Mouse (Mus musculus): ENCODE data around the gene Gatad2a.
A peak's percentile ranks its signal among the peaks of the same experiment; 100 is the strongest.

Gatad2a gene

GRCm38 (mm10) chr8:69867696-69868326 is 128.4 kb downstream of the Gatad2a start:
- no peak for DNase-seq

DNA sequence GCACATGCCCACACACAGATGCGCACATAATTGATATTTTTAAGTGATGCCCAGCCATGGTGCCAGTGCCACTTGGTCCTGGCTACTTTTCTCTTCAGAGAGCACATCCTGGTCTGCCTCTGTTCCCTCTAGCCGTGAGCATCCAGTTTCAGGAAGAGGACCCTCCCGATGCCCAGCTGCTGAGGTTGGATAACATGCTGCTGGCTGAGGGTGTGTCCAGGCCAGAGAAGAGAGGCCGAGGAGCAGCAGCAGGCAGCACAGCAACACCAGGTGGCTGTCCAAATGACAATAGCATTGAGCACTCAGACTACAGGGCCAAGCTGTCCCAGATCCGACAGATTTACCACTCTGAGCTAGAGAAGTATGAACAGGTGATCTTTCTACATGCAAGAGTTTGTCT is 132.0 kb downstream of the Gatad2a start:
- DNase-seq, result no peak

DNA sequence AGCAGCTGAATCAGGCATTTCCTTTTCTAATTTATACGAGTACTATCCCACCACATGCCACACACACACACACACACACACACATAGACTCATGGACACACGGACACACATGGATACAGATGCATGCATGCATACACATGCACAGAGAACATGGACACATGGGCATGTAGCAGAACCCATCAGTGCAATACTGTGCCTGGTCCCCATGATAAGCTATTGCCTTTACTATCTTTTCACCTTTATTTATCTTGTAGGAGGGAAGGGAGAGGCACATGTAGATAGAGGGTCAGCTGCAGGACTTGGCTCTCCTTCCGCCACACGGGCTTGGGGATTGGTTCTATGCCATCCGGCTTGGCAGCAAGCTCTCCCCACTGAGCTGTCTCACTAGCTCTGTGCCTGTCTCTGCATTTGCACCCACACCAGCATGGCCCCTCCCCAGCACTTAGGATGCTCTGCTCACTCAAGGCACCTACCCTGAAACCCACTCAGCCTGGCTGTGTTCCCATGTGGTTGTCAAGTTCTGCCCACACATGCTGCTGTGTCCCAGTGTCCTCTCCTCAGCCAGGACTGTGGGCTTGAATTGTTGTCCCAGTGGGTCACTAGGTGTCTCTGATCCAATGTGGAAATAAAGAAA is 132.7 kb downstream of the Gatad2a start:
- peak; percentile 43 for DNase-seq

- DNase-seq, result no peak
These were observed 134.9 kb downstream of the Gatad2a start for GRCm38 (mm10) chr8:69861251-69861650.

GRCm38 (mm10) chr8:69860807-69861206 is 135.4 kb downstream of the Gatad2a start:
- DNase-seq, result no peak
